Mouse (Mus musculus): ENCODE results near the gene Cx3cr1.

Cx3cr1 gene

DNA sequence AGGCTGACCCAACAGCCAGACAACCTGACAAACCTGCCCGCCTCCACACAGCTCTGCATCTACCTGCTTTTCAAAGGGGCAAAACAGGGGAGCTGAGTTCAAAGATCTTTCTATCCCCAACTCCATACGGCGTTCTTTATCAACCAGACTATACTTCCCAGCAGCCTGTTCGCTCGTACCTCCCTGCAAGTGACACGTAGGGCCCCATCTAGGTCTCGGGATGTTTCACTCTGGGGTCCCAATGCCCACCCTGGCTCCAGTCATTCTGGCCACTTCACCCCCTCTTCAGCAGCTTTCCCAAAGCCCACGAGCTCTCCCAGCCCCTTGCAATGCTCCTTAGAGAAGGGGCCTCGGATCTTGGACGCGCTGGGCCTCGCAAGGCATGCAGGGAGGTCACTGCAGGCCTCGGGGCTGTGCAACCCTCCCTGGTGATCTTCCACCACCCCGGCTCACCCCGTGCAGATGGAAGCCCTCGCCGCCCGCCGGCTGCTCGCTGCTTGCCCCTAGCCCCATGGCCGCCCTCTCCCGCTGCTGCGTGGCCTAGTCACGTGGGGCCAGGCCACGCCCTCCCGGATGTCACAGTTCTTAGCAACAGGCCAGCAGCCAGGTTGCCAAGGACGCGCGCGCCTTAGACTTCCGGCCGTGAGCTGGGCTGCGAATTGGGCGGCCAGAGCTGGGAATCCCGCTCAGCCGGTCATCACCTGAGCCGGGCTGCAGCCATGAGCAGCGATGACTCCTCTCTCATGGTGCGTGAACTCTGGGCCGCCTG is 132.5 kb downstream of the Cx3cr1 start, which contains the start of the genes Gorasp1 and Ttc21a:
Gorasp1 (minus strand) TSS at position 561 of the 769 bp plus-strand sequence.
Ttc21a (plus strand) TSS at position 602 of the 769 bp plus-strand sequence.
- DNase-seq (ENCODE audit: low spot score), result peak; percentile 90

DNA sequence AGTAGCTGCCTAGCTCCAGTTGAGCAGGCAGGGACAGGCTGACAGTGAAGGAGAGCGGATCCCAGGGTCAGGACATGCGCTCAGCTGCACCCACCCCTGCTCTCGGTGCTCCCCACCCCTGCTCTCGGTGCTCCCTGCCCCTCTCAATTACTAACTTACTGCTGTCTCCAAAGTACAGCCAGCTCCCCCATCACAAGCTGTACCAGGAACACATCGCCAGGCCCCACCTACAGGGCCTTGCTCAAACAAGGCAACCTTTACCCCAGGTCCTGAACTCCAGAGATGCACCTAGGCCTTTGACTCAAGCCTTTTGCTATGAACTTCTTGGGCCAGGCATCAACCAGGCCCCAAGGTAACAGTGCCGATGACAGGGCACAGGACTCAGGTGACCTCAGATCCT is 136.0 kb downstream of the Cx3cr1 start:
- DNase-seq (ENCODE audit: low spot score), result no peak

DNA sequence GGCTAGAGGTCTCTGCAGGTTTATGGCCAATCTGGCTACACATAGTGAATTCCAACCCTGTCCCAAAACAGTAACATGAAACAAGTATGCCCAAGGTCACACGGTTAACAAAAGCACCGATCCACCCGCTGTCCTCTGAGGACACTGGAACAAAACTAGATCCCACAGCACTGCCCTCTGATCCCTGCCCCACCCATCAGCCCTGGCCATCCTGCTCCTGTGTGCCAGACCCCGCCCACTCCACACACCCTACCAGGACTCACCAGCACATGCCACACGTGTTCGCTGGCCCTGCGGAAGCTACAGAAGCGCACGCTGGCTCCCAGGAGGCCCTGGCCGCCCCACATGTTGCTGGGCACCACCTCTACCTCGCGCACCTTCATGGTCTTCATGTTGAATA is 137.3 kb downstream of the Cx3cr1 start:
- DNase-seq (ENCODE audit: low spot score), result no peak

DNA sequence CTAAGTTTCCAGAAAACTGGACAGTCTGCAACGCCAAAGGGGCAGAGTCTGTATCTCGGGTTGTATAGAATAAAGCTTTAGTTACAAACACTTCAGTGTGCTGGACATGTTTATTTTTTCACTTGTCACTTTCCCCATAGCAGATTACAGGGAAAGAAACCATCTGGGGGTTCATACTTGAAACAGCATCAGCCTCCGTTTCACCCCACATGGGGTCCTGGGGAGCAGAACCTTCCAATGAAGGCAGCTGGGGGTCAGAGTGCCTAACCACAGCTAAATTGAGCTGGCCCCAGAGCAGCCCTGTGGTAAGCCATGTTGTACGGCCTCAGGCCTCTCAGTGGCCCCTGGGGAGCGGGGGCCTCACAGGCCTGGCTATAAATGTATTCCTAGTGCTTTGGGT is 143.2 kb downstream of the Cx3cr1 start:
- no peak for DNase-seq (ENCODE audit: low spot score)

DNA sequence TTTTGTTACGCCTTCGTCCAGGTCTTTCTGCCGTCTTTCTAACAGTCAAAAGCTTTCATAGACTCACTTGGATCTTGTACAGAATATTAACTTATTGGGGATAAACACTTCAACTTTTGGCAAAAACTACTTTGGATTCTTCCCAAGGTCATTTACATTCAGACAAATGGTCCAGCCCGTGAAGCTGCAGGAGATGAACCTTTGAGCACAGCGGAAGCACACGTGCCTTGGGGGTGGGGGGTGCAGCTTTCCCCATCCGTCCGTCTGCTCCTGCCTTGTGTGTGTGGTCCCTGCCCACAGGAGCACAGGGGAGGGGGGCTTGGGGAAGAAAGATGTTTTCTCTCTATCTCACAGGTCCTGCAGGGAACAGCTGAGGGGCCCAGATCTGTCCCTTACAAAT is 143.9 kb downstream of the Cx3cr1 start:
- no peak for DNase-seq (ENCODE audit: low spot score)

DNA sequence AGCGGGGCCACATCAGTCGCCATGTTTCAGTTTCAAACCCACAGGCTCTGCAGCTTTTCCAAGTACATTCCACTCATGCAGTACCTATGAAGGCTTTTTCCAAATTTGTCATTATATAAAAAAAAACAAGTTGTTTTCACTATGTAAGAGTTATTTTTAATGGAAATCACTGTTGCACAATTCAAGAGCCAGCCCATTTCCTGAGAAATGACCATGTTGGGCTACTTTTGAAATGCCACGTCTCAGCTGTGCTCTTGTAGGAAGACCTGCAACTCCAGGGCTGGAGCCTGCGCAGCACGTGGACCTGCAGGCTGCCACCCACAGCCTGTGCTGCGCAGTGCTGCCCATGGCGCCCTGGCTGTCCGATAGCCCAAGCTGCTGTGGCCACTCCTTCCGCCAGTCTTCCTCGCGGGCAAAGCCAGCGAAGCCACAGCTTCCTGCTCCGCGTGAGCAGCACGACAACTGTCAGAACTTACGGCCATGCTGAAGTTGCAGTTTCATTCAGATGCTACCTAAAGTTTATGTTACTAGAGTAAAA is 144.5 kb downstream of the Cx3cr1 start:
- DNase-seq (ENCODE audit: low spot score), result no peak

DNA sequence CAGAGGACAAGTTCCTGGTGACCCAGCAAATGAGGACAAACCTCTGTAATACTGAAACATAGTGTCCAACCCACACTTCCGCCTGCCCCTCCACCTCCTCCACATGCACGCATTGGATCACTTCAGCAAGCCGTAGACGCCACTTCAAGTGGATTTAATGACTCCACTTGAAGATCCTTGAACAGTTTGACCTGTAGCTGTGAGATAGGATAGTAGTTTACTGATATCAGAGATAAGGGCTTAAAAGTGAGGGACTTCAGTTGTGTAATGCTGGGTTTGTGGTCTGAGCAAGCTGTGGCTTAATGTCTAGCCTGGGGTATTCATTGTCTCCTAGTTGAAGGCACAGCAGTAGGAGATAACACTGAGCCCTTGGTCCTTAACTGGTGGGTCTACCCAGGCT is 146.2 kb downstream of the Cx3cr1 start:
- DNase-seq (ENCODE audit: low spot score), result no peak

DNA sequence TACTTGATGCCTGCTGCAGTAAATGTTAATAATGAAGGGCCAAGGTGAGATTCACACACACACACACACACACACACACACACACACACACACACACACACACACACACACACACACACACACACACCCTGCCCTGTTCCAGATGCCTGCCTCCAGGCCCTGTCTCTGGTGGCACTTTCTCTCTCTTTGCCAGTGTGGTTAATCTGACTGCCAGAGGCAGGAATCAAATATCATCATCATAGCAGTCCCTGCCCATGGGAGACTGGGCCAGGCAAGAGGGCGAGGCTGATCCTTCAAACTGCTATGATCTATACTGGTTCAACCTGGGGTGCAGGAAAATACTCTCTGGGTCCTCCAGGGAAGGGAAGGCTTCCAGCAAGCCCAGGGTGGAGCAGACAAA is 149.8 kb downstream of the Cx3cr1 start:
- DNase-seq (ENCODE audit: low spot score), result no peak

DNA sequence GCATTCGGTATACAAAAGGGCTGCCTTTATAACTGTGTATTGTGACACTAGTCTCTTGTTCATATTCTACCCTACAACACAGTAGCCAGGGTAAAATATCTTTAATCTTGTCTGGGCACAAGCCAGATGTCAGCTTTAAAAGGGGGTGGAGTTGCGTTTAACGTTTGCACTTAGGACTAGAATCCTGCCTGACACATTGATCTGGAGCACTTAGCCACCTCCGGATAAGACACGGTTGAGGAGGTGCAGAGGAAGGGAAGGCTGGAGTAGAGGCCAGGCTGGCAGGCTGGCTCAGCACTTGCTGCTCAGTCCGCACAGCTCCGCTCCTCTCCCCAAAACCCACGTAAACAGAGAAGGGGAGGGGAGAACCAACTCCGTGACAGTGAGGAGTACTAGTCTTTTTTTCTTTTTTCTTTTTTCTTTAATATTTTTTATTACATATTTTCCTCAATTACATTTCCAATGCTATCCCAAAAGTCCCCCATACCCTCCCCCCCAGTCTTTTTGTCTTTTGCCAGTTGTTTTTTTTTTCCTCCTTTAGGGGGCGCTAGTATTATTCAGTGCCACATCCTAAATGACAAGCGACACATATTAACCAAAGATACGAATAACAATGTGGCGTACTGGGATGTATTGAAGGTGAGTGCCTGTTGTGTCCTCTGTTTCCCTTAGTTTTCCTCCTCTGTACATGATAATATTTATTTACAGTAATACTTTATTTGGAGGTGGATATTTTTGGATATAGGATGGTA is 156.4 kb downstream of the Cx3cr1 start:
- DNase-seq (ENCODE audit: low spot score), result no peak

DNA sequence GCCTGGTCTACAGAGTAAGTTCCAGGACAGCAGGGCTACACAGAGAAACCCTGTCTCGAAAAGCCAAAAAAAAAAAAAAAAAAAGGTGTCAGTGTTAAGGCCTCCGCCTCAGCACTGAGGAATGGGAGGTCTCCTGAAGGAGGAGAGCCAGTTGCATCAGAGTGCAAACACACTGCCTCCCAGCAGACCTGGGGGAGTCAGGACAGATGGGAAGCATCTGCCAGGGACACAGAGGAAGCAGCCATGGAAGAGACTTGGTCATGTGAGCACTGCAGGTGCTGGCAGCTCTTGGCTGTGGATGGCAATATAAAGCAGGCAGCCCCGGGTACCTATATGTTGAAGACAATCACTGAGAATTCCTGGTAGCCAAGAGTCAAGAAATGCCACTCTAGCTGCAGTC is 159.7 kb downstream of the Cx3cr1 start:
- no peak for DNase-seq (ENCODE audit: low spot score)

DNA sequence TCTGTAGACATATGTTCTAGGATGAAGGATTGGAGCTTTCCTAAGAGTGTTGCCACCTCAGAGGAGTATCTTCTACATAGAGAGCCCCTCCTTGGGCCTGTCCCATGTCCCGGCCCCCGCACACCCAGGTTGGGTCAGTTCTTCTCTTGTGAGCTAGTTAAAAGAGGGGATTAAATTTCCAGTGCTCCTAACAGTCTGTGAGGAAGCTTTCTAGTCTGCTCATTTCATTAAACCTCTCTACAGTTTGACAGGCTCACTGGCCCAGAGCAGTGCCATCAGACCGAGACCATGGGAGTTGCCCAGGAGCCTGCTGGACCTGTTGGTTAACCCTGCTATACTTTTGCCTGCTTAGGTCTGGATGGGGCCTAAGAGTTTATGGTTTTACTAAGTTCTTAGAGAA is 161.0 kb downstream of the Cx3cr1 start:
- no peak for DNase-seq (ENCODE audit: low spot score)

DNA sequence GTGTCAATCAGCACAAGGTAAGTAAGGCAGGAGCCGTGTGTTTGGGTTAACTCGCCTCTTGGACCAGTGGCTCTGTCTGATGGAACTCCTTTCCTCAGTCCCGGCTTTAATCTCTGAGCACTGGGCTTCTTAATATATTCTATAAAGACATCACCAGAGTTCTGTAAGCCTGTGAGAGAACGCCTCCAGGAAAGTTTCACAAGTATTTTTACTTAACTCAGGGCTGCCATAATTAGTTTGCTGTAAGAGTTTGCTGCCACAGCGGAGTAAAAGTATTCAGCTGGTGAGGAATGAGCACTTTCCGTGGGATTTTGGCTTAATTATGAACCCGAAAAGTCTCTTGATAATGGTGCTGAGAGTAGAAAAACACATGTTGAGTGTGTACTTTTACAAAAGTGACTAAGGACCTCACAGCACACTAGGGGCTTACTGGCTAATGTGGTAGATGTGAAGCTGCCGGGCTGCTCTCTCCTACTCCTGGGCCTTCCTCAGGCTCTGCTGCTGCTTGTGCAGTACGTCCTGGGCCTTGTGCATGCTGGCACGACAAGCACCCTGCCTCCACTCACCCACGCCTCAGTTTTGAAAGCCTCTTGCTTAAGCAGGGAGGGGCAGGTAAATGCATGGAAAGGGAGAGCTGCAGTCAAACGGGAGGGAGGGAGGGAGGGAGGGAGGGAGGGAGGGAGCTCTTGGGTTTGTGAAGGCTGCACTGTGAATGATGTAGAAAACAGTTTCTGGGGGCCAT is 167.1 kb downstream of the Cx3cr1 start:
- DNase-seq (ENCODE audit: low spot score), result no peak

DNA sequence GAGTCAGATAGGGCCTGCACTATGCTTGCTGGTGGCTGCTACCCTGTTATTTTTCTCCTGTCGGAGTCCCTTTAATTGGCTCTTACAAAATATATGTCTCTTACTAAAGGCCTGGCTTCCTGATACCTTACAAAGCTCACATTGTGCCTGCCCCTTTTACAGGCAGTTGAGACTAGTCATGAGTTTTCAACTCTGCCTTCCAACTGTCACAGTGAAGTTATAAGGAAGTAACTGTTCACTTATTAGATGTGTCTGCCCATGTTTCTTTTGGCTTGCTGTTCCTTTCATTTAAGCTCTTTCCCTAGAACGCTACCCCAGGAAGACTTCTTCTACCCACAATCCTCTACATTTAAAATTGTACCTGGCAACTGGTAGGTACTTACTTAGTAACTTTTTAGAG is 170.2 kb downstream of the Cx3cr1 start:
- no peak for DNase-seq (ENCODE audit: low spot score)

DNA sequence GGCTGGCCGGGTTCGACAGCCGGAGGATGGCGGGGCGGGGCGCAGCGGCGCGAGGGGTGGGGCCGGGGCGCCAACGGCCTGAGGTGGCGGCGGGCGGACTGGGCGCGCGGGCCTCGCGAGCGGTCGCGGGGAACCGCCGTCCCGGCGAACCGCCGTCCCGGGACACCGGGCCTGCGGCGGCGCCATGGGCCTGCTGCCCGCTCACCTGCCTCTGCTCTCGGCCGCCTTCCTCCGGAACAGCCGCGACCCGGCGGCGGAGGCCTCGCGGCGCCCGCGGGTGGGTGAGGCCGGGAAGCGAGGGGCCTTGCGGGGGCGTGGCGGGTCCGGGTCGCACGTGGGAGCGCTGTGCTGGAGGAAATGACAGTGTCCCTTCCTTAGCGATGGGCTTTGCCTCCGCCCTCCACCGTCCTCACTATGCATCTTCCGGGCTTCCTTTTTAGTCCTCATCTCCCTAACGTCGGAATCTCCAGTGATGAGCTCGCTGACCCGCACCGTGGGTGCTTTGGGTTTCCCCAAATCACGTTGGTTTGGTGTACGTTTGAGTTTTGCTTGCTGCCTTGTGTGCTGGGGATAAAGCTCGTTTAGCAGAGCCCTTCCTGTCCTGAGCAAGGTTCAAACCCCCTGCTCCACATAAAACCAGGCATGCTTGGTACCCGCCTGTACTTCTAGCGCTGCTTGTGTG is 174.5 kb downstream of the Cx3cr1 start:
- DNase-seq (ENCODE audit: low spot score), result no peak

DNA sequence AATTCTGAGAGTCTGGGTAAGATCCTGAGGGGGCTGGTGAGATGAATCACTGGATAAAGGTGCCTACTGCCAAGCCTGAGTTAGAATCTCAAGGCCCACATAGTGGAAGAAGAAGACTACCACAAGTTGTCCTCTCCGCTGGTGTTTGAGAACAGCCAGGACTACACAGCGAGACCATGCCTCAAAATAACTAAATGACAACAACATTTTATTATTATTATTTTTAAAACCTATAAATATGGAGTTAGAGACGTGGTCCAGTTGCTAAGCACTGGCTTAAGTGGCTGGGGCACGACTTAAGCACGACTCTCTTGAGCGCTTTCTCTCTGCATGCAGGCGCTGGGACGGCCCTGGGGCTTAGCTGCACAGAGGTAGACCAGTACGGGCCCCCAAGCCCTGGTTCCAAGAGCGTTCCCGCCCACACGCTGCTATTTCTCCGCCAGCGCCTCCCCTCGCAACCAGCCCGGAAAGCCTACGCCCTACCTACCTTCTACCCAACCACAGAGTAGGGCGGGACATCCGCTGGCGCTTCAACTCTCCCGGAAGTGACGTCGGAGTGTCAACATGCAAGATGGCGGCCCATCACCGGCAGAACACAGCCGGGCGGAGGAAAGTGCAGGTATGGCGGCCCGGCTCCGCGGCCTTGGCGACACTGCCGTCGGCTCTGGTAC is 175.2 kb downstream of the Cx3cr1 start, which contains the start of gene Wdr48:
Wdr48 (plus strand) TSS at position 540 of the 671 bp plus-strand sequence.
- DNase-seq (ENCODE audit: low spot score), result peak; percentile 95

DNA sequence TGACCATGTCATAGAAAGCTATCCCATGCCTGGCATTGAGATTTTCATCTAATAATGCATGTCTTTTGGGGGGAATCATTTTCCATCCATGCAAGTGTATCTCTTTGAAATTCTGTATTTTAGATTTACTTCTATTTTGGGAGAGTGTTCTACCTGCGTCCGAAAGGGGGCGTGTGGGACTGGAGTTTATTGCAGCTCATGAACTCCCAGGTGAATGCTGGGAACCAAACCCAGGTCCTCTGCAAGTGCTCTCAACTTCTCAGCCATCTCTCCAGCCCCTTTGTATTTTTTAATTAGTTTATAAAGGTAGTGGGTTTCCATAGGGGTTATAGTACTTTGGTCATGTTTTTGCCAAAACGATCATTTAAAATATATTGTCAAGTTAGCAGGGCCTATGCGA is 175.8 kb downstream of the Cx3cr1 start:
- no peak for DNase-seq (ENCODE audit: low spot score)

DNA sequence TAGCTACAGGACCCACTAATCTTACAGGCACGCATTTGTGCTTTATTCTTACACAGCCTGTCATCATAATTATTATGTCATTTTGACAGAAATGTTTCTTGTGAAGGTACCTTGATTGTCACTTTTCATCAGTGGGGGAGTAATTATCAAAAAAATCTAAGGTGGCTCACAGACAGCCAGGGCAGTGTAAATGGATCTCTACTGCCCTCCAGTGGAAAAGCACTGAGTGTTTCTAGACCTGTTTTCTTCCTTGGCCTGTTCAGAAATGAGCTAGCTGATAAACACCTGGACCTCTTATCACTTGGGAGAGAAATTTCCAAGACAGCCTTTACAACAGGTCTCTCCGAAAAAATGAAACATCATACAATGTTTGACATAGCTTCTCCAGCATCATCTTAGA is 179.0 kb downstream of the Cx3cr1 start:
- DNase-seq (ENCODE audit: low spot score), result no peak

DNA sequence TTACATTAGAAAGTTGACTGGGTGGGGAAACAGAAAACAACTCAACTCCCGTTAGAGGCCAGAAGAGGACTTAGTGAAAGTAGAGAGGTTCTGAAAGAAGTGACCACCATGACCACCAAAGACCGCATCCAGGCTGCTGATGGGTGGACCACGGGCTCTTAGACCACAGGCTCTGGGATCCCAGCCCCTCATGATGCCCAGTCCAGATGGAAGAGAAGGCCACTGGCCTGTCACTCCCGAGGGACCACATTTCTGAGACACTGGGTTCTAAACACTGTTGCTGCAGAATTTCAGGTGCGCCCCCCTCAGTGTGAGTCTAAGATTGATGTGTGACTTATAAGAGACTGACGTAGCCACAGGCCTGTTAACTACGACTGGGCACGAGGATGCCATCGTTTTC is 180.2 kb downstream of the Cx3cr1 start:
- no peak for DNase-seq (ENCODE audit: low spot score)

DNA sequence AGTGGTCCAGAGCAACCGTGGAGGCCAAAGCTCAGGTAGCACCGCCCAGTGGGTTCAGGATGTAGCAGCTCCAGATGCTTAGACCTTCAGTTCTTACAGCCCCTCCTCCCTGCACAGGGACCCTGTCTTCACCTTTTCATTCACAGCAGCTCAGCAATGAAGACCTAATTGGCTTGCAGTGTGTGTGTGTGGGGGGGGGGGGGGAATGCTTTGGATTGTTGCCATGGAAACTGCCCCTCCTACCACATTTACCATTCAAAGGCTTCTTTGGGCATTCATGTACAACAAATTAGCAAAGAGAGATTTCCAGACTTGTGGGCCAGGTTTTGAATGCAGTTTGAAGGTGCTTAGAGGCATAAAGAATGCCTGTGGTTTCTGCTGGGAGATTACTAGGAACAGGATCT is 180.8 kb downstream of the Cx3cr1 start:
- no peak for DNase-seq (ENCODE audit: low spot score)

DNA sequence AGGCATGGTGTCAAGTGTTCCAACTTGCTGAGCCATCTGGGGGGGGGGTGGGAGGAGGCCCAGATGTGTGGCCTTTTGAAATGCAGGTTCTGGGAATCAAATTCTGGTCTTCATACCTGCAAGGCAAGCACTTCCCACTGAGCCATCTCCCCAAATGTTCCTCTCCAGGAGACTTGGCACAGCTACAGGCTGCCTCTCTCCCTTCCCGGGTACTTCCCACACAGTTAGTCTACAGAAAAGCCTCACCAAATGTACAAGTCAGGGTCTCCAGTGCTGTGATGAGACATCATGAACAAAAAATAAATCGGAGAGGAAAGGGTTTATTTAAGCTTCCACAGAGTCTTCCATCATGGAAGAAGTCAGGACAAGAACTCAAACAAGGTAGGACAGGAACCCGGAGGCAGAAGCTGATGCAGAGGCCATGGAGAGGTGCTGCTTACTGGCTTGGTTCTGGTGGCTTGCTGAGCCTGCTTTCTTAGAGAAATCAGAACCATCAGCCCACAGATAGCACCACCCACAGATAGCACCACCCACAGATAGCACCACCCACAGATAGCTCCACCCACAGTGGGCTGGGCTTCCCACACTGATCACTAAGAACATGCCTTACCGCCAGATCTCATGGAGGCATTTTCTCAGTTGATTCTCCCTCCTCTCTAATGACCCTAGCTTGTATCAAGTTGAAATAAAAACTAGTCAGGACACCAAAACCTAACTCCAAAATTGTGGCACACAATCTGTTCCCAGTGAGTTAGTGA is 182.4 kb downstream of the Cx3cr1 start:
- DNase-seq (ENCODE audit: low spot score), result no peak

DNA sequence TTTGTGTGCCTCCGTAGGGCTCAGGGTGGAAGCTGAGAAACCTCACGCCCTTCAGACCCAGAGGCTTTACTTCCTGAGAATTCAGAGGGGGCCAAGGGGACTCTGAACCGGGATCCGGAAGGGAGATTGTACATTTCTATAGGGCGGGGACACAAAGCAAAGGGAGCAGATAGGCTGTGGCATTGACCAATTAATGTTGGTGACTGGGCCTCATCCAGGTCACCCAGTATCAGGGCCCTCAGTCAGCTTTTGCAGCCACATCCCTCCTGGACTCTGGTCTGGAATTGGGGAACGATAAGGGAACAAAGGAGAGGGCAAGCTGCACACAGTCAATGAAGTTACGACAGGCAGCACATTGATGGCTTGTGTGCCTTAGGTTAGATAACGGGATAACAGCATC is 215.5 kb downstream of the Cx3cr1 start:
- no peak for DNase-seq (ENCODE audit: low spot score)
